Mouse (Mus musculus): ENCODE data around the gene Tbc1d2b. TPM values are rescaled to one million over a fixed set of nuclear protein-coding genes. Genes with fewer than 3 reads are reported as not detected.

The Tbc1d2b gene
- polyA plus RNA-seq, 1 experiment, result 2.0 TPM

GRCm38 (mm10) chr9:90197866-90198383 is 72.7 kb downstream of the Tbc1d2b start:
- TF ChIP-seq GATA1 (IDR thresholded peaks at IDR 0.05; ENCODE audit: low read length), result no peak
- TF ChIP-seq TAL1 (IDR thresholded peaks at IDR 0.05; ENCODE audit: low read length), result no peak
- Histone ChIP-seq H3K9me3 (ENCODE audit: control insufficient read depth, low read length) (no peaks in the 10 kb centered on the region), H3K36me3 (ENCODE audit: control insufficient read depth) (peaks cover 27% of the 10 kb centered on the region), H3K4me1 (ENCODE audit: control insufficient read depth) (peaks cover 4% of the 10 kb centered on the region), H3K4me3 (replicated peaks) (no peak overlapping the region), H3K27me3 (ENCODE audit: control insufficient read depth) (no peaks in the 10 kb centered on the region)

- Histone ChIP-seq H3K4me1 (ENCODE audit: control insufficient read depth) (peaks cover 4% of the 10 kb centered on the region), H3K9me3 (ENCODE audit: control insufficient read depth, low read length) (no peaks in the 10 kb centered on the region), H3K27me3 (ENCODE audit: control insufficient read depth) (no peaks in the 10 kb centered on the region), H3K4me3 (replicated peaks) (no peak overlapping the region), H3K36me3 (ENCODE audit: control insufficient read depth) (peaks cover 21% of the 10 kb centered on the region)
- TF ChIP-seq TAL1 (IDR thresholded peaks at IDR 0.05; ENCODE audit: low read length), result no peak
- no peak for TF ChIP-seq GATA1 (IDR thresholded peaks at IDR 0.05; ENCODE audit: low read length)
Measured at GRCm38 (mm10) chr9:90197116-90197665, 73.4 kb downstream of the Tbc1d2b start.

GRCm38 (mm10) chr9:90196262-90196661 is 74.3 kb downstream of the Tbc1d2b start:
- Histone ChIP-seq H3K36me3 (ENCODE audit: control insufficient read depth) (peaks cover 12% of the 10 kb centered on the region), H3K4me3 (replicated peaks) (no peak overlapping the region), H3K27me3 (ENCODE audit: control insufficient read depth) (no peaks in the 10 kb centered on the region), H3K9me3 (ENCODE audit: control insufficient read depth, low read length) (no peaks in the 10 kb centered on the region), H3K4me1 (ENCODE audit: control insufficient read depth) (peaks cover 4% of the 10 kb centered on the region)
- no peak for TF ChIP-seq TAL1 (IDR thresholded peaks at IDR 0.05; ENCODE audit: low read length)
- no peak for TF ChIP-seq GATA1 (IDR thresholded peaks at IDR 0.05; ENCODE audit: low read length)

- Histone ChIP-seq H3K27me3 (ENCODE audit: control insufficient read depth) (no peaks in the 10 kb centered on the region), H3K4me1 (ENCODE audit: control insufficient read depth) (peaks cover 4% of the 10 kb centered on the region), H3K4me3 (replicated peaks) (no peak overlapping the region), H3K9me3 (ENCODE audit: control insufficient read depth, low read length) (no peaks in the 10 kb centered on the region), H3K36me3 (ENCODE audit: control insufficient read depth) (0 out of 2 replicates have a peak, but pooled peaks cover 2% of the 10 kb centered on the region)
- TF ChIP-seq GATA1 (IDR thresholded peaks at IDR 0.05; ENCODE audit: low read length), result no peak
Measured at GRCm38 (mm10) chr9:90195000-90195399, 75.6 kb downstream of the Tbc1d2b start.

GRCm38 (mm10) chr9:90189391-90189790 is 81.2 kb downstream of the Tbc1d2b start:
- H3K4me1 ChIP-seq (ENCODE audit: control insufficient read depth), result no peaks in the 10 kb centered on the region
- no peaks in the 10 kb centered on the region for H3K9me3 ChIP-seq (ENCODE audit: control insufficient read depth, low read length)
- H3K27me3 ChIP-seq (ENCODE audit: control insufficient read depth), result no peaks in the 10 kb centered on the region
- no peak for TF ChIP-seq GATA1 (IDR thresholded peaks at IDR 0.05; ENCODE audit: low read length)
- no peak overlapping the region for H3K4me3 ChIP-seq (replicated peaks)
- H3K36me3 ChIP-seq (ENCODE audit: control insufficient read depth), result no peaks in the 10 kb centered on the region

GRCm38 (mm10) chr9:90188893-90189292 is 81.7 kb downstream of the Tbc1d2b start:
- Histone ChIP-seq H3K4me3 (replicated peaks) (no peak overlapping the region), H3K9me3 (ENCODE audit: control insufficient read depth, low read length) (no peaks in the 10 kb centered on the region), H3K36me3 (ENCODE audit: control insufficient read depth) (no peaks in the 10 kb centered on the region), H3K4me1 (ENCODE audit: control insufficient read depth) (no peaks in the 10 kb centered on the region), H3K27me3 (ENCODE audit: control insufficient read depth) (no peaks in the 10 kb centered on the region)
- TF ChIP-seq GATA1 (IDR thresholded peaks at IDR 0.05; ENCODE audit: low read length) (no peak), TAL1 (IDR thresholded peaks at IDR 0.05; ENCODE audit: low read length) (no peak)

GRCm38 (mm10) chr9:90185356-90185910 is 85.2 kb downstream of the Tbc1d2b start:
- Histone ChIP-seq H3K27me3 (ENCODE audit: control insufficient read depth) (no peaks in the 10 kb centered on the region), H3K4me3 (replicated peaks) (no peak overlapping the region), H3K9me3 (ENCODE audit: control insufficient read depth, low read length) (no peaks in the 10 kb centered on the region), H3K4me1 (ENCODE audit: control insufficient read depth) (no peaks in the 10 kb centered on the region), H3K36me3 (ENCODE audit: control insufficient read depth) (no peaks in the 10 kb centered on the region)
- no peak for TF ChIP-seq GATA1 (IDR thresholded peaks at IDR 0.05; ENCODE audit: low read length)
- TF ChIP-seq TAL1 (IDR thresholded peaks at IDR 0.05; ENCODE audit: low read length), result no peak

- H3K4me3 ChIP-seq (replicated peaks), result no peak overlapping the region
- no peaks in the 10 kb centered on the region for H3K36me3 ChIP-seq (ENCODE audit: control insufficient read depth)
- no peaks in the 10 kb centered on the region for H3K9me3 ChIP-seq (ENCODE audit: control insufficient read depth, low read length)
- H3K4me1 ChIP-seq (ENCODE audit: control insufficient read depth), result no peaks in the 10 kb centered on the region
- H3K27me3 ChIP-seq (ENCODE audit: control insufficient read depth), result no peaks in the 10 kb centered on the region
- TF ChIP-seq TAL1 (IDR thresholded peaks at IDR 0.05; ENCODE audit: low read length) (no peak), GATA1 (IDR thresholded peaks at IDR 0.05; ENCODE audit: low read length) (no peak)
Measured at GRCm38 (mm10) chr9:90184116-90184515, 86.5 kb downstream of the Tbc1d2b start.

- H3K4me3 ChIP-seq (replicated peaks), result no peak overlapping the region
- H3K9me3 ChIP-seq (ENCODE audit: control insufficient read depth, low read length), result no peaks in the 10 kb centered on the region
- no peaks in the 10 kb centered on the region for H3K27me3 ChIP-seq (ENCODE audit: control insufficient read depth)
- TF ChIP-seq GATA1 (IDR thresholded peaks at IDR 0.05; ENCODE audit: low read length) (no peak), TAL1 (IDR thresholded peaks at IDR 0.05; ENCODE audit: low read length) (no peak)
- H3K4me1 ChIP-seq (ENCODE audit: control insufficient read depth), result no peaks in the 10 kb centered on the region
- H3K36me3 ChIP-seq (ENCODE audit: control insufficient read depth), result no peaks in the 10 kb centered on the region
Measured at GRCm38 (mm10) chr9:90183550-90183949, 87.1 kb downstream of the Tbc1d2b start.

Data from erythroblast, embryonic 14.5 days (primary cell).